Mouse (Mus musculus) neural tube, embryonic 15.5 days (tissue): ENCODE data around the gene Stpg1. TPM values are rescaled to one million over a fixed set of nuclear protein-coding genes. Genes with fewer than 3 reads are reported as not detected.

Experiments
- ATAC-seq: fragments of 200-750 bp; cut with Nextera tagmentation; 2 replicates; pipeline ENCODE4 v1.8.0; 2017; ENCODE audit warnings: mild to moderate bottlenecking, moderate TSS enrichment, moderate library complexity; ENCODE audit not compliant: low FRiP score
- H3K27ac ChIP-seq: fragments of 300-500 bp; sonication (generic); replicated peaks from 2 replicates; pipeline ENCODE4 v1.5.1; 2015; ENCODE audit warnings: mild to moderate bottlenecking, inconsistent platforms
- H3K27me3 ChIP-seq: fragments of 300-500 bp; sonication (generic); replicated peaks from 2 replicates; pipeline ENCODE4 v1.6.1; 2015; ENCODE audit warnings: inconsistent platforms
- H3K36me3 ChIP-seq: fragments of 300-500 bp; sonication (generic); 2 replicates; pipeline ENCODE4 v1.6.1; 2015; ENCODE audit warnings: inconsistent platforms
- H3K4me1 ChIP-seq: fragments of 300-500 bp; sonication (generic); 2 replicates; pipeline ENCODE4 v1.6.1; 2015; ENCODE audit warnings: inconsistent platforms
- H3K4me2 ChIP-seq: fragments of 300-500 bp; sonication (generic); 2 replicates; pipeline ENCODE4 v1.6.1; 2015; ENCODE audit warnings: inconsistent platforms, mild to moderate bottlenecking, moderate library complexity
- H3K4me3 ChIP-seq: fragments of 300-500 bp; sonication (generic); replicated peaks from 2 replicates; pipeline ENCODE4 v1.5.1; 2015; ENCODE audit warnings: mild to moderate bottlenecking, inconsistent platforms
- H3K9ac ChIP-seq: fragments of 300-500 bp; sonication (generic); replicated peaks from 2 replicates; pipeline ENCODE4 v1.6.1; 2015; ENCODE audit warnings: mild to moderate bottlenecking, inconsistent platforms
- H3K9me3 ChIP-seq: fragments of 300-500 bp; sonication (generic); replicated peaks from 2 replicates; pipeline ENCODE4 v1.6.1; 2016; ENCODE audit warnings: inconsistent platforms
- WGBS: fragments of 180-500 bp; shearing (Covaris S2); methylation state at CpG from one replicate; pipeline ENCODE4 v1.1.7; 2015; ENCODE audit warnings: mixed read lengths; 5-methylcytosine and 5-hydroxymethylcytosine counted together
- polyA plus RNA-seq: library from polyadenylated mRNA; unstranded; fragments of >200 nt; fragmentation: Nextera tagmentation; extraction: Ambion mirVana; gene quantifications from 2 replicates; pipeline ENCODE4 v1.2.1, GENCODE M21; 2015

The Stpg1 gene
- polyA plus RNA-seq, 1 experiment from 2014 or later = 0.37 TPM

GRCm38 (mm10) chr4:135514925-135515324 lies 20.3 kb downstream of the Stpg1 start:
- H3K9ac ChIP-seq = no peak overlapping the region
- H3K4me1 ChIP-seq = no peaks in the 10 kb centered on the region
- no peaks in the 10 kb centered on the region for H3K27me3 ChIP-seq
- no peak overlapping the region for H3K4me2 ChIP-seq
- no peaks in the 10 kb centered on the region for H3K9me3 ChIP-seq
- H3K27ac ChIP-seq = no peak overlapping the region
- H3K36me3 ChIP-seq = no peaks in the 10 kb centered on the region
- ATAC-seq = no peak
- 72% methylated on average over 14 of the region's 14 CpGs for WGBS
- no peak overlapping the region for H3K4me3 ChIP-seq

GRCm38 (mm10) chr4:135516351-135517316 lies 22.0 kb downstream of the Stpg1 start:
- no peaks in the 10 kb centered on the region for H3K4me1 ChIP-seq
- WGBS = 55% methylated on average over 15 of the region's 15 CpGs

GRCm38 (mm10) chr4:135518135-135518534 lies 23.5 kb downstream of the Stpg1 start:
- Histone ChIP-seq H3K4me3 (no peak overlapping the region), H3K9ac (no peak overlapping the region), H3K4me2 (no peak overlapping the region), H3K9me3 (no peaks in the 10 kb centered on the region), H3K27ac (no peak overlapping the region), H3K27me3 (0 out of 2 replicates have a peak, but pooled peaks cover 2% of the 10 kb centered on the region), H3K4me1 (no peaks in the 10 kb centered on the region), H3K36me3 (no peaks in the 10 kb centered on the region)
- 79% methylated on average over 12 of the region's 12 CpGs for WGBS
- no peak for ATAC-seq

More at GRCm38 (mm10) chr4:135516351-135517316, 22.0 kb downstream of the Stpg1 start:
- Histone ChIP-seq H3K4me2 (no peak overlapping the region), H3K36me3 (no peaks in the 10 kb centered on the region), H3K27me3 (no peaks in the 10 kb centered on the region), H3K9ac (no peak overlapping the region), H3K9me3 (no peaks in the 10 kb centered on the region), H3K27ac (no peak overlapping the region), H3K4me3 (no peak overlapping the region)
- no peak for ATAC-seq

GRCm38 (mm10) chr4:135520421-135520820 lies 25.8 kb downstream of the Stpg1 start:
- Histone ChIP-seq H3K4me3 (no peak overlapping the region), H3K4me1 (no peaks in the 10 kb centered on the region; the same call in 1 of the 2 replicates), H3K9ac (no peak overlapping the region), H3K27me3 (peaks cover 7% of the 10 kb centered on the region; the same call in 1 of the 2 replicates), H3K27ac (no peak overlapping the region), H3K9me3 (no peaks in the 10 kb centered on the region), H3K4me2 (no peak overlapping the region), H3K36me3 (no peaks in the 10 kb centered on the region)
- 79% methylated on average over 9 of the region's 9 CpGs for WGBS
- no peak for ATAC-seq

GRCm38 (mm10) chr4:135523939-135524338 lies 29.3 kb downstream of the Stpg1 start:
- no peak overlapping the region for H3K27ac ChIP-seq
- no peak overlapping the region for H3K4me2 ChIP-seq
- no peak overlapping the region for H3K9ac ChIP-seq
- 6% methylated on average over 5 of the region's 7 CpGs for WGBS
- no peaks in the 10 kb centered on the region for H3K9me3 ChIP-seq
- H3K4me1 ChIP-seq = peaks cover 10% of the 10 kb centered on the region
- ATAC-seq = no peak
- H3K4me3 ChIP-seq = no peak overlapping the region
- H3K27me3 ChIP-seq = peaks cover 10% of the 10 kb centered on the region; the same call in 1 of the 2 replicates
- H3K36me3 ChIP-seq = no peaks in the 10 kb centered on the region

GRCm38 (mm10) chr4:135525057-135525456 lies 30.5 kb downstream of the Stpg1 start:
- 72% methylated on average over 12 of the region's 12 CpGs for WGBS
- Histone ChIP-seq H3K9ac (no peak overlapping the region), H3K9me3 (no peaks in the 10 kb centered on the region), H3K27ac (no peak overlapping the region), H3K36me3 (no peaks in the 10 kb centered on the region), H3K27me3 (peaks cover 10% of the 10 kb centered on the region; the same call in 1 of the 2 replicates), H3K4me2 (no peak overlapping the region), H3K4me3 (no peak overlapping the region), H3K4me1 (peaks cover 10% of the 10 kb centered on the region)
- ATAC-seq = no peak

- peaks cover 10% of the 10 kb centered on the region; the same call in 1 of the 2 replicates for H3K27me3 ChIP-seq
- no peak overlapping the region for H3K4me3 ChIP-seq
- peaks cover 13% of the 10 kb centered on the region for H3K4me1 ChIP-seq
- H3K27ac ChIP-seq = no peak overlapping the region
- H3K9ac ChIP-seq = no peak overlapping the region
- H3K4me2 ChIP-seq = 0 out of 2 replicates have a peak overlapping the region, but pooled peaks have one; percentile 28
- WGBS = 19% methylated on average over 14 of the region's 14 CpGs
- peaks cover 4% of the 10 kb centered on the region; the same call in 1 of the 2 replicates for H3K9me3 ChIP-seq
- H3K36me3 ChIP-seq = no peaks in the 10 kb centered on the region
- ATAC-seq = no peak
These were observed 31.6 kb downstream of the Stpg1 start for GRCm38 (mm10) chr4:135526039-135526710.

- no peak overlapping the region for H3K4me2 ChIP-seq
- no peak overlapping the region for H3K4me3 ChIP-seq
- H3K27me3 ChIP-seq = peaks cover 3% of the 10 kb centered on the region; the same call in 1 of the 2 replicates
- no peaks in the 10 kb centered on the region for H3K36me3 ChIP-seq
- H3K27ac ChIP-seq = no peak overlapping the region
- 51% methylated on average over 2 of the region's 2 CpGs for WGBS
- peaks cover 17% of the 10 kb centered on the region for H3K4me1 ChIP-seq
- H3K9me3 ChIP-seq = peaks cover 4% of the 10 kb centered on the region; the same call in 1 of the 2 replicates
- no peak for ATAC-seq
- no peak overlapping the region for H3K9ac ChIP-seq
These were observed 35.7 kb downstream of the Stpg1 start for GRCm38 (mm10) chr4:135530270-135530669.

GRCm38 (mm10) chr4:135531236-135531635 lies 36.6 kb downstream of the Stpg1 start:
- Histone ChIP-seq H3K9ac (no peak overlapping the region), H3K27ac (no peak overlapping the region; the same call in 1 of the 2 replicates), H3K4me2 (no peak overlapping the region), H3K27me3 (0 out of 2 replicates have a peak, but pooled peaks cover 1% of the 10 kb centered on the region), H3K4me3 (no peak overlapping the region), H3K4me1 (peaks cover 11% of the 10 kb centered on the region), H3K9me3 (peaks cover 4% of the 10 kb centered on the region; the same call in 1 of the 2 replicates), H3K36me3 (no peaks in the 10 kb centered on the region)
- WGBS = 75% methylated on average over 9 of the region's 9 CpGs
- ATAC-seq = no peak

- Histone ChIP-seq H3K36me3 (no peaks in the 10 kb centered on the region), H3K4me2 (no peak overlapping the region), H3K9me3 (peaks cover 4% of the 10 kb centered on the region; the same call in 1 of the 2 replicates), H3K4me1 (0 out of 2 replicates have a peak, but pooled peaks cover 7% of the 10 kb centered on the region), H3K27me3 (0 out of 2 replicates have a peak, but pooled peaks cover 2% of the 10 kb centered on the region), H3K27ac (no peak overlapping the region), H3K9ac (no peak overlapping the region), H3K4me3 (no peak overlapping the region)
- WGBS = 48% methylated on average over 9 of the region's 9 CpGs
- no peak for ATAC-seq
These were observed 37.4 kb downstream of the Stpg1 start for GRCm38 (mm10) chr4:135531771-135532613.

- WGBS = 80% methylated on average over 6 of the region's 6 CpGs
- Histone ChIP-seq H3K36me3 (no peaks in the 10 kb centered on the region), H3K4me1 (0 out of 2 replicates have a peak, but pooled peaks cover 7% of the 10 kb centered on the region), H3K27ac (no peak overlapping the region), H3K9ac (no peak overlapping the region), H3K4me2 (no peak overlapping the region), H3K9me3 (peaks cover 4% of the 10 kb centered on the region; the same call in 1 of the 2 replicates), H3K27me3 (0 out of 2 replicates have a peak, but pooled peaks cover 2% of the 10 kb centered on the region), H3K4me3 (no peak overlapping the region)
- ATAC-seq = no peak
These were observed 38.4 kb downstream of the Stpg1 start for GRCm38 (mm10) chr4:135533001-135533400.
